Mouse (Mus musculus) spleen, adult 2 months (tissue): ENCODE results near the gene Lingo3. TPM values are rescaled to one million over a fixed set of nuclear protein-coding genes. Genes with fewer than 3 reads are reported as not detected.
A peak's percentile ranks its signal among the peaks of the same experiment; 100 is the strongest.

Source experiments
- DNase-seq, 2 experiments: peaks; one replicate each; pipeline versions ENCODE4 v3.0.0 to v3.0.0-alpha.2; 2012 to 2021; ENCODE audit warnings: low spot score in 2 of 2, low read depth in 1 of 2
- H3K27ac ChIP-seq: fragments of 200-500 bp; 2 replicates; pipeline ENCODE4 v1.5.1; 2012; ENCODE audit warnings: low read length, inconsistent platforms; ENCODE audit not compliant: insufficient read depth
- H3K27me3 ChIP-seq: fragments of 200-500 bp; 2 replicates; pipeline ENCODE4 v1.6.1; 2012; ENCODE audit warnings: mild to moderate bottlenecking, moderate library complexity, low read length, inconsistent platforms; ENCODE audit not compliant: control insufficient read depth, insufficient read depth
- H3K36me3 ChIP-seq: fragments of 200-500 bp; 2 replicates; pipeline ENCODE4 v1.6.1; 2012; ENCODE audit warnings: mild to moderate bottlenecking, low read length, inconsistent platforms; ENCODE audit not compliant: control insufficient read depth, insufficient read depth
- H3K4me1 ChIP-seq: fragments of 200-500 bp; 2 replicates; pipeline ENCODE4 v1.6.1; 2011; ENCODE audit warnings: inconsistent platforms; ENCODE audit not compliant: control insufficient read depth, insufficient read depth, insufficient read length
- H3K4me3 ChIP-seq: fragments of 200-500 bp; 2 replicates; pipeline ENCODE4 v1.5.1; 2011; ENCODE audit warnings: mild to moderate bottlenecking, inconsistent platforms; ENCODE audit not compliant: insufficient read depth, insufficient read length; ENCODE audit errors: extremely low read depth
- CTCF ChIP-seq: fragments of 200-500 bp; IDR thresholded peaks from 2 replicates; pipeline ENCODE4 v1.5.1; 2011; ENCODE audit warnings: mild to moderate bottlenecking, inconsistent platforms; ENCODE audit not compliant: insufficient read depth, insufficient read length, insufficient replicate concordance; ENCODE audit errors: extremely low read depth
- POLR2A ChIP-seq: fragments of 200-500 bp; IDR thresholded peaks from 2 replicates; pipeline ENCODE4 v1.6.1; 2011; ENCODE audit warnings: low read depth, low read length, inconsistent platforms
- WGBS: fragments of 180-500 bp; shearing (Covaris S2); methylation state at CpG from one replicate; pipeline ENCODE4 v1.1.7; 2018; 5-methylcytosine and 5-hydroxymethylcytosine counted together
- polyA plus RNA-seq: library from polyadenylated mRNA; depleted of rRNA; stranded (reverse); fragments of >200 nt; gene quantifications from 2 replicates; pipeline ENCODE4 v1.2.3, GENCODE M21; 2012

Lingo3 gene
- polyA plus RNA-seq, 1 experiment = 0.02 TPM

GRCm38 (mm10) chr10:80827870-80828420, 15.9 kb downstream of the Lingo3 start:
- H3K27ac ChIP-seq = no peak overlapping the region
- H3K4me1 ChIP-seq = peaks cover 14% of the 10 kb centered on the region; the same call in 1 of the 2 replicates
- TF ChIP-seq CTCF (no peak), POLR2A (no peak)
- WGBS = 56% methylated on average over 10 of the region's 10 CpGs
- no peaks in the 10 kb centered on the region for H3K27me3 ChIP-seq
- peaks cover 15% of the 10 kb centered on the region for H3K36me3 ChIP-seq
- no peak for DNase-seq
- peak overlapping the region; percentile 91; the same call in 1 of the 2 replicates for H3K4me3 ChIP-seq

GRCm38 (mm10) chr10:80827063-80827869, 16.6 kb downstream of the Lingo3 start:
- no peak for TF ChIP-seq POLR2A
- H3K4me1 ChIP-seq = peaks cover 14% of the 10 kb centered on the region; the same call in 1 of the 2 replicates
- DNase-seq = no peak
- WGBS = 3% methylated on average over 29 of the region's 29 CpGs
- no peaks in the 10 kb centered on the region for H3K27me3 ChIP-seq
- peaks cover 15% of the 10 kb centered on the region for H3K36me3 ChIP-seq
- H3K27ac ChIP-seq = no peak overlapping the region; the same call in 1 of the 2 replicates
- peak overlapping the region; percentile 91 for H3K4me3 ChIP-seq

- under 1% methylated on average over 74 of the region's 82 CpGs for WGBS
- TF ChIP-seq POLR2A (peak; percentile 71), CTCF (no peak)
Measured at GRCm38 (mm10) chr10:80826151-80827062, 17.4 kb downstream of the Lingo3 start, which contains the start of gene Oaz1. Oaz1 (plus strand) TSS chr10:80826656.

GRCm38 (mm10) chr10:80824827-80825226, 19.0 kb downstream of the Lingo3 start:
- no peaks in the 10 kb centered on the region for H3K27me3 ChIP-seq
- H3K4me1 ChIP-seq = peaks cover 14% of the 10 kb centered on the region; the same call in 1 of the 2 replicates
- peak overlapping the region; percentile 86 for H3K27ac ChIP-seq
- DNase-seq = no peak
- peaks cover 11% of the 10 kb centered on the region for H3K36me3 ChIP-seq
- TF ChIP-seq POLR2A (no peak), CTCF (no peak)
- WGBS = 35% methylated on average over 2 of the region's 2 CpGs
- no peak overlapping the region for H3K4me3 ChIP-seq

More at GRCm38 (mm10) chr10:80826151-80827062, 17.4 kb downstream of the Lingo3 start, which contains the start of gene Oaz1:
- Histone ChIP-seq H3K36me3 (peaks cover 15% of the 10 kb centered on the region), H3K4me1 (peaks cover 14% of the 10 kb centered on the region; the same call in 1 of the 2 replicates), H3K4me3 (peak within 1 kb of the TSS; percentile 91), H3K27me3 (no peaks in the 10 kb centered on the region), H3K27ac (peak within 1 kb of the TSS; percentile 91)
- peak; percentile 98 to 100 for DNase-seq

GRCm38 (mm10) chr10:80823847-80824643, 19.8 kb downstream of the Lingo3 start:
- H3K27ac ChIP-seq = peak overlapping the region; percentile 86
- DNase-seq = no peak
- no peak for TF ChIP-seq POLR2A
- TF ChIP-seq CTCF = no peak
- H3K36me3 ChIP-seq = 0 out of 2 replicates have a peak, but pooled peaks cover 3% of the 10 kb centered on the region
- 11% methylated on average over 8 of the region's 8 CpGs for WGBS
- H3K27me3 ChIP-seq = no peaks in the 10 kb centered on the region
- H3K4me1 ChIP-seq = peaks cover 14% of the 10 kb centered on the region; the same call in 1 of the 2 replicates
- H3K4me3 ChIP-seq = peak overlapping the region; percentile 21; the same call in 1 of the 2 replicates

- Histone ChIP-seq H3K4me3 (no peak overlapping the region), H3K4me1 (peaks cover 14% of the 10 kb centered on the region; the same call in 1 of the 2 replicates)
- WGBS = 83% methylated on average over 1 of the region's 1 CpGs
Measured at GRCm38 (mm10) chr10:80823316-80823715, 20.5 kb downstream of the Lingo3 start.

More at GRCm38 (mm10) chr10:80823316-80823715, 20.5 kb downstream of the Lingo3 start:
- DNase-seq = no peak
- Histone ChIP-seq H3K27me3 (no peaks in the 10 kb centered on the region), H3K36me3 (no peaks in the 10 kb centered on the region), H3K27ac (no peak overlapping the region)
- TF ChIP-seq CTCF (no peak), POLR2A (no peak)
